Mouse (Mus musculus): ENCODE data around the gene St3gal4. TPM values are rescaled to one million over a fixed set of nuclear protein-coding genes. Genes with fewer than 3 reads are reported as not detected.

St3gal4 gene
- total RNA-seq, 2 experiments from 2014 or later, result 22.7 to 31.3 TPM

DNA sequence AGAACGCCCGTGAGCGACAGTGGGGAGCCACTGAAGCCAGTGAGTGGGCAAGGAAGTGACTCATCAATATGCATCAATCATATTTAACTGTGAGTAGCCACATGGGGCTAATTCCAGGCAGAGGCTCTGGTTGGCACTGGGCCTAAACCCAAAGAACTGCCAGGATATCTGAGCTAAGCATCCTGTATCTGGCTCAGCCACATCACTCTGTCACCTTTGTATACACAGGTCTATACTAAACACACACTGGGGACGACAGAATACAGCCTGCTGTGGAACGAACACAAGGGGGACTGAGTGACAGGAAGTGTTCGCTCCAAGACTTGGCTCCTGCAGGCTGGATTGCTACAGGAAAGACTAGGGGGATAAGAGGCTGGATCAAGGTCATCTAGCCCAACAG is 16.5 kb upstream of the St3gal4 start:
- peak in 1 of 2 experiments; percentile 41 for DNase-seq (ENCODE audit: low spot score in 2 of 2)
- intact Hi-C loops (cut with DNase I), result no loop called here

DNA sequence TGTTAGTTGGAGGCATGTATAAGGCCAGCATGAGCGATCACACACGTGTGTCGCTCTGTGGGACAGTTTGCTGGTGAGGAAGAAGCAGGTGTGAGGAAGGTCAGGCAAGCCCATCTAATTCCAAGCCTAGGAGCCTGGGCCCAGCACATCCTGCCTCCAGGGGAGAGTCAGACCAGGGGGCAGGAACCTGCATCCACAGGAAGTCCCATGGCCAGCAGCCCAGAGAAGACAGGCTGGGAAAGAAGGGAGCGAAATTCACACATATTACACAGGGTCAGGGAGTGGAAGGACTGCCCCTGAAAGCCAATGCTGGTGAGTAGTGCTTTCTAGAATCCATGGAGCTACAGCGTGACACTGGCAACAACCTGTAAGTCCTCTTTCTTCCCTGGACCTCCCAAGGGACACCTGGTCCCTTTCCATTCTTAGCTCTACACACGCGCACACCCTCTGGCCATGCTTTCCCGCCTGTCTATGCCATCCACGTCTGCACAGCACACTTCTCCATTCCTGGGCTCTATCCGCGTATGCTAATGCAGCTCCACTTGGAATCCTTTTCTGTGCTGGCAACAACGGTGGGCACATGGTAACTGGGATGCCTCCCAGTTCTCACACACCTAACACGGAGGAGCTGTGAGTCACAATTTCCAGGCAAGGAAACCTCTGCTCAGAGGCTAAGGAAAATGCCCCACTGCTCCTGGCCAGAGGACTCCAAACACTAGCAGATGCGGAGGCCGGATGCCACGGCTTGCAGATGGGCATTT is 12.7 kb upstream of the St3gal4 start:
- peak; percentile 38 to 89 for DNase-seq (ENCODE audit: low spot score in 2 of 2)
- intact Hi-C loops (cut with DNase I), result no loop called here

- intact Hi-C loops (cut with DNase I), result no loop called here
- no peak for DNase-seq (ENCODE audit: low spot score in 2 of 2)
Measured at GRCm38 (mm10) chr9:35128995-35129418, 9.9 kb upstream of the St3gal4 start.

- intact Hi-C loops (cut with DNase I), result no loop called here
- DNase-seq (ENCODE audit: low spot score in 2 of 2), result no peak
Measured at GRCm38 (mm10) chr9:35128564-35128963, 9.5 kb upstream of the St3gal4 start.

GRCm38 (mm10) chr9:35127561-35127960 is 8.5 kb upstream of the St3gal4 start:
- intact Hi-C loops (cut with DNase I), result no loop called here
- DNase-seq (ENCODE audit: low spot score in 2 of 2), result no peak

GRCm38 (mm10) chr9:35127147-35127546 is 8.1 kb upstream of the St3gal4 start:
- DNase-seq (ENCODE audit: low spot score in 2 of 2), result no peak
- intact Hi-C loops (cut with DNase I), result no loop called here

DNA sequence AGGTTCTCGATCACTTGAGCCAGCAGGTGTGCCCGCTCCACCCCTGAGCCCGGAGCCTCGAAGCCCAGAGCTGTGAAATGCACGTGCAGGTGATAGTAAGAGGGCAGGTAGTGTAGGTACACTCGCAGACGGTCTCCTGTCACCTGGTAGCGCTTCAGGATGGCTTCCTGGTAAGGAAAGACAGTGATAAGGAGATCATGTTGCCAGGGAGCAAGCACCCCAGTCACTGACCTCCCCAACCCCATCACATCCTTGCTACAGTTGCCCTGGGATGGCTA is 5.5 kb upstream of the St3gal4 start:
- DNase-seq (ENCODE audit: low spot score in 2 of 2), result no peak
- intact Hi-C loops (cut with DNase I), result no loop called here

- intact Hi-C loops (cut with DNase I), result no loop called here
- DNase-seq (ENCODE audit: low spot score in 2 of 2), result no peak
Measured at GRCm38 (mm10) chr9:35123804-35124677, 5.0 kb upstream of the St3gal4 start.

GRCm38 (mm10) chr9:35123456-35123803 is 4.4 kb upstream of the St3gal4 start:
- no peak for DNase-seq (ENCODE audit: low spot score in 2 of 2)

GRCm38 (mm10) chr9:35122551-35123266 is 3.6 kb upstream of the St3gal4 start:
- intact Hi-C loops (cut with DNase I), result no loop called here
- DNase-seq (ENCODE audit: low spot score in 2 of 2), result no peak

More at GRCm38 (mm10) chr9:35123456-35123803, 4.4 kb upstream of the St3gal4 start:
- intact Hi-C loops (cut with DNase I), result no loop called here

DNA sequence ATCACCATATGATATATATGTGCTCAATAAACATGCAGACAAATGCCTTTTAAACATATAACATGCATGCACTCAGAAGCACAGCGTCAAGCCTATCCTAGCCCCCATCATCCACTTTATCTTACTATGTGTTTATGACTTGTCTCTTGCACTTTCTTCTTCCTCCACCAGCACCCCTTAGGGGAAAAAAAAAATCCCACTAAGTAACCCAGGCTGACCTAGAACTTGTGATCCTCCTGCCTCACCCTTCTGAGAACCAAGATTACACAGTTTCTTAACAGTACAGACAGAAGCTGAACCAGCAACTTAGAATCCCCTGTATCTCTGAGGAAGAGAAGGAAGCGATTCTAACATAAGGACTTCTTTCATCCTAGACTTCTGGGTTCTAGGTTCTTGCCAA is 505 bp downstream of the St3gal4 start:
- DNase-seq (ENCODE audit: low spot score in 2 of 2), result no peak
- intact Hi-C loops (cut with DNase I), result loop anchor here (5.0 kb wide), 2 partner anchors 49 to 86 kb away; no protein-coding TSS in a partner anchor

GRCm38 (mm10) chr9:35117384-35118295 is 1.4 kb downstream of the St3gal4 start:
- DNase-seq (ENCODE audit: low spot score in 2 of 2), result peak in 1 of 2 experiments; percentile 30
- intact Hi-C loops (cut with DNase I), result loop anchor here (5.0 kb wide), 2 partner anchors 50 to 85 kb away; no protein-coding TSS in a partner anchor

DNA sequence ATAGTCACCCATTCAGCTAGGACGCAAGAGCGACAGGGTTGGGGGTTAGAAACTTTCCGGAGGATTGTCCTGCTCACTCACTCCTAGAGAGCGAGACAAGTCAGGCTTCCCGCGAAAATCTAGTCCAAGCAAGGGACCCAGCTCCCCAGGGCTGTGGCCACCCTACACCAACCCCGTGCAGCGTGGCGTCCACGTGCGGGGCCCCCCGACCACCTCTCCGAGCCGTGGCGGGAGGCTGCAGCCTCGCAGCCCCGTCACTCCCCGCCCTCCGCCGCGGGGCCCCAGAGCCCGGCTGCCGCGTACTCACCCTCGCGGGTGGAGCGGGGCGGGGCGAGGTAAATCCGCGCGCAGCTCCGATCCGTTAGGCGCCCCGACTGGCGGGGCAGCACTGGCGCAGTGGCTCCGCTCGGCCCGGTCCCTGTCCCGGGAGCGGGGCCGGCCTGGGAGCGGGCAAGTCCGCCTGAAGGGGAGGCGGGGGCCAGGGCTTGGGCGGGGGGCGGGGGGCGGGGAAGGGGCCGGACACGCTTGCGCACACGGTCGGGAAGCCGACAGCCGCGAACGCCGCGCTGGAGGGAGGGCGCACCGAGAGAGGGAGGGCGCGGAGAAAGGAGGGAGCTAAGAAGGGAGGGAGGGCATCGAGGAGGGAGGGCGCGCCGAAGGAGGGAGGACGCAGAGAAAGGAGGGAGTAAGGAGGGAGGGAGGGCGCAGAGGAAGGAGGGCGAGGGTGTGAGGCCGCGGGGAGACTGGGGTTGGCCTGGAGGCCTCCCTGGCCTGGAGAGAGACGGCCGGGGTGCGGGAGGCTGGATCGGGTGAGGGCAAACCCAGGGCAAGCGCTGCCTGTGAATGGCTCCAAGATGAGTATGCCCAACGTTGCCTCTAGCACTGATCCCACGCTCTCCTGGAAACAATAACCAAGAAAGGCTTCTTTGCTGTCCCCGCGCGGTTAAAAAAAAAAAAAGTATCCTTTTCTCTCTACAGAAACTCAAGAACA is 2.4 kb downstream of the St3gal4 start:
- peak; percentile 68 to 75 for DNase-seq (ENCODE audit: low spot score in 2 of 2)
- intact Hi-C loops (cut with DNase I), result loop anchor here (5.0 kb wide), 2 partner anchors 51 to 84 kb away; no protein-coding TSS in a partner anchor

- intact Hi-C loops (cut with DNase I), result loop anchor here (5.0 kb wide), 2 partner anchors 51 to 84 kb away; no protein-coding TSS in a partner anchor
- DNase-seq (ENCODE audit: low spot score in 2 of 2), result no peak
Measured at GRCm38 (mm10) chr9:35115804-35116203, 3.3 kb downstream of the St3gal4 start.

DNA sequence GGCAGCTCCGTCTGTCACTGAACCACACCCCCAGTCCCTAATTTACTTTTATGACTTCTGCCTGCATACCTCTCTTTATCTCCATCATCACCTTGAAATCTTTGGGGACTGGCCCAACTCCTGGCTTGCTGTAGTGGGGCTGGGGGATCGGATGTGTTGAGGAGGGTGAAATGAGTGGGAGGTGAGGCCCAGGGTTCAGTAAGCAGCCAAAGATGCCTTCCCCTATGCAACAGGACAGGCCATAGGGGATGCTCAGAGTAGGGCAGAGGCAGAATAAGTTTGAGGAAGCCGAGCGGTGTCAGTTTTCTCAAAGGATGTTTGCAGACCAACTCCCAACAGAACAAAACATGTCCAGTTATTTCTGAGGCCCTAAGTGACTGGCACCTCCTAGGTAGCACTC is 3.8 kb downstream of the St3gal4 start:
- no peak for DNase-seq (ENCODE audit: low spot score in 2 of 2)

DNA sequence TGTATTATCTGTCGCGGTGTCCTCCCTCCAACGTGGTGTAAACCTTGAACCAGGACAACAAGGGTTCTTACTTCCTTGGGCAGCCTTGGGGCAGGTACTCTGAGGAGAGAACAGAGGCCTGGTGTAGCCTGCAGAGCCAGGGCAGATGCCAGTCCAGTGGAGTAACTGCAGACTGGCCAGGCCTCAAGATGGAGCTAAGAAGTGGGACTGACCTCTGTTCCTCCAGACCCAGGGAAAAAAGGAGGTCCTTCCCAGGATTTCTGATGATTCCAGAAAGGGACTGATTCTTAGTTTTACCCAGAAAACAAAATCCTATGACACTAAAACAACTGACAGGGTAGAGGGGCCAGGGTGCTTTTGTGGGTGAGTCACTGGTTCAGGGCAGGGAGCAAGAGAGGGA is 4.8 kb downstream of the St3gal4 start:
- no peak for DNase-seq (ENCODE audit: low spot score in 2 of 2)
- intact Hi-C loops (cut with DNase I), result no loop called here

More for the DNA sequence above, 3.8 kb downstream of the St3gal4 start:
- intact Hi-C loops (cut with DNase I), result loop anchor here (5.0 kb wide), 2 partner anchors 52 to 83 kb away; no protein-coding TSS in a partner anchor

DNA sequence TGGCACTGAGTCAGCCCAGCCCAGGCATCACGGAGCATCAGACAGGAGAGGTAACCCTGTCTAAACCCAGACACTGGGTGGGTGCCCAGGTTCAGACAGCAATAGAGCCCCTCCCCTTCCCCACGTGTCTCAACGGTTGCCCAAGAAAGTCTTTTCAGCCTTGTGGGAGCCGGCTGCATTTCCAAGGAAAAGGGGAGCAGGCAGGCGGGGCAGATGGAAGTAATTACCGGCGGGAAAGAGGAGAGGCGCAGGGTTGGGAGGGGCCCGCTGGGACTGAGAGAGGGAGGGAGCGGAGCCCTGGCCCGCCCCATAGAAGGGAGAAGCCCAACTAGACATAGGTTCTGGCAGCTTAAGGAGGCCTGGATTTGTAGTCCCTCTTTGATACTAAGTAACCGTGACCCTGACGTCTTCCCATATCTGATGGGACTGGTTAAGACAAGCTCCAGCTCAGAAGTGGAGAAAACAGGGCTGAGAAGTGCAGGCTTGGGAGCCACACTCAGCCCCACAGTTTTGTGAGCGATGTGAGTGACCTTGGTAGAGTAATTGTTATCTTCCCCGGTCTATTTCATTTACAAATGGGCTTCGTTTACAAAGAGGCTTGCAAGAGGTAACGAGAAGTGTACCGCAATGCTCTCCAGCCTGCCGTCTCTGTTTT is 7.0 kb downstream of the St3gal4 start:
- intact Hi-C loops (cut with DNase I), result no loop called here
- DNase-seq (ENCODE audit: low spot score in 2 of 2), result peak in 1 of 2 experiments; percentile 45
